Mouse (Mus musculus): ENCODE data around the gene Olfr1185-ps1.
"Not testable (repeated sequence)": the region's sequence is repeated elsewhere in the genome, so short reads cannot be mapped to it uniquely, and the experiment has no call there.

The Olfr1185-ps1 gene

DNA sequence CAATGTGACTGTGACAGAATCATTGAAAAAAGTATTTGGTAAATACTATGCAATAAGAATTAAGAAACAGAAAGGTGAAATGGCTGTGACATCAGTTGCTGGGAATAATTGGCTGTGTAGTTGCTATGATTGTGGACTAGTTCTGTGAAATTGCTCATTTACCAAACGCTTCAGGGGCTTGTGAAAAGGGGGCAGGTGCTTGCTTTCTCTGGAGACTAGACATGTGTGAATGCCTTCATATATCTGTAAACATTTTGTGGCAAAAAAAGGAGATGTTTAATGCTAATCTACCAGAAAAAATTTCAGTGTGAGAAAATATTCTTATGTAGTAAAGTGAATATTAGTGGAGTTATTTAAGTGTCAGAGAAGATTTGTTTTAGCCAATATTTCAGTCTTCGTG is at the start of gene Olfr1185-ps1:
Gene Olfr1185-ps1, plus strand, starts transcription at position 301 of the 400 bp plus-strand sequence.
- in situ Hi-C loops (cut with MseI, MboI), result no loop called here

DNA sequence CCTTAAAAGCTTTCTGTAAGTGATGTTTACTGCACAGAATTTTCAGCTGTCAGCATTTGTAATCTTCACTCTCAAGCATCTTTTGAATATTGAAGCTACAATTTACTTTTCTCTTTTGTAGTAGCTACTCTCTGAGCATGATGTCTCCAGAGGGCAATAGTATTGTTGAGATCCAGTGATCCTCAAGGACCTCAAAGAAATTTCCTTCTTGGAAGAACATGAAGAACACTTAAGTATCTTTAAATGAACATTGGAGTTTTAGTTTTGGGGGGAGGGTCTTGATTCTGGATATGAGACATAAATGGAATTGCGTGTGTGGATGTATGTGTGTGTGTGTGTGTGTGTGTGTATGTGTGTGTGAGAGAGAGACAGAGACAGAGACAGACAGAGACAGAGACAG is 44.1 kb upstream of the Olfr1185-ps1 start, which contains the start of gene Gm13757:
Gene Gm13757, minus strand, starts transcription at position 101 of the 400 bp plus-strand sequence.
- in situ Hi-C loops (cut with MseI, MboI), result no loop called here

DNA sequence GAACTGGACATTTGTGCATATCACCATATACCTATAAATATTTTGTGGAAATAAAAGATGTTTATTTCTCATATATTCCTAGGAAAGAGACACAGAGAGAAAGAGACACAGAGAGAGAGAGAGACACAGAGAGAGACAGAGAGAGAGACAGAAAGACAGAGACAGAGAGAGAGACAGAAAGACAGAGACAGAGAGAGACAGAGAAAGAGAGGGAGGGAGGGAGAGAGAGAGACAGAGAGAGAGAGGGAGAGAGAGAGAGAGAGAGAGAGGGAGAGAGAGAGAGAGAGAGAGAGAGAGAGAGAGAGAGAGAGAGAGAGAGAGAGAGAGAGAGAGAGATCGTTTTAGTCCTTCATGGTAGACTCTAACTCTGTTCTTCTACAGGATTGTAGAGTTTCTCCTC is 38.6 kb upstream of the Olfr1185-ps1 start, which contains the start of gene Olfr1183:
Gene Olfr1183, plus strand, starts transcription at position 301 of the 400 bp plus-strand sequence.
- in situ Hi-C loops (cut with MseI, MboI), result not testable (repeated sequence)

DNA sequence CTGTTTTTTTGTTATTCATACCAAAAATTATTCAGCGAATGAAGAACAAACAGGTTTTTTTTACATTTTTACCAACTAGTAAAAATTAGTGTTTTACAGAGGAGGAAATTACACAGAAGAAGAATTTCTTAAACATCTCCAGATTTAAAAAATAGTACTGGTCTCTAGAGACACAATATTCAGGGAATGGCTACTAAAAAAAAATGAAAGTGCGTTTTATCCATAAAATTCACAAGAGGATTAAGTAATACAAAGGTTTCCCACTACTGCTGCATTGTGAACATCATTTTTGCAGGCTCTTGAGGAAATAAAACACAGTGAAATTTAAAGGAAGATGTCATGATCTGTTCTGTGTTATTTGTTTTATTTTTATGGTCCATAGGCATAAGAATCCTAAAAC is 9.8 kb upstream of the Olfr1185-ps1 start, which contains the start of gene Olfr1184:
Gene Olfr1184, plus strand, starts transcription at position 301 of the 400 bp plus-strand sequence.
- in situ Hi-C loops (cut with MseI, MboI), result no loop called here

DNA sequence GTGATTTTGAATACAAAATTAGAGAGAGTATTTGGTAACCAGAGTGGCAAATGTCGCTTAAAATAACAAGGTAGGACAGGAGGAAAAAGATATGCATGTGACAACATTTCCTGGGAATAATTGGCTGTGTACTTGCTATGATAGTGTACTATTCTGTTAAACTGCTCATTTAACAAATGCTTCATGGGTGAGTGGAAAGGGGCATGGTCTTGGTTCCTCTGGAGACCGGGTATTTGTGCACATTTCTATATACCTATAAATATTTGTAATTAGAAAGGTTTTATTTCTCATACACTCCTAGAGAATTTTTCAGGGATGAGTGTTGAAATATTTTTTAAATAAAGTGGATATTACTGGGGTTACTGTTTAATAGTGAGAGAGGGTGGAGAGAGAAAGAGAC is 25.1 kb downstream of the Olfr1185-ps1 start, which contains the start of gene Olfr1186:
Gene Olfr1186, plus strand, starts transcription at position 301 of the 400 bp plus-strand sequence.
- in situ Hi-C loops (cut with MseI, MboI), result no loop called here

DNA sequence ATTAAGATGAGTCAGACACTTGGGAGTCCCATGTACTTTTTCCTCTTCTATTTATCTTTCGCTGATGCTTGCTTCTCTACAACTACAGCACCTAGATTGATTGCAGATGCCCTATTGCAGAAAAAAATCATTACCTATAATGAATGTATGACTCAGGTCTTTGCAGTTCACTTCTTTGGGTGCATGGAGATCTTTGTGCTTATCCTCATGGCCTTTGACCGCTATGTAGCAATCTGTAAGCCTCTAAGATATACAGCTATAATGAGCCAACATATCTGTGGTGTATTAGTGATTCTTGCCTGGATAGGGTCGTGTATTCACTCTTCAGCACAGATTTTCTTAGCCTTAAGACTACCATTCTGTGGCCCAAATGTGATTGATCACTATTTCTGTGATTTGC is 32.6 kb downstream of the Olfr1185-ps1 start:
- in situ Hi-C loops (cut with MseI, MboI), result no loop called here

Data from mouse trophoblast stem cell (cell line).